In the genomic region with DNA sequence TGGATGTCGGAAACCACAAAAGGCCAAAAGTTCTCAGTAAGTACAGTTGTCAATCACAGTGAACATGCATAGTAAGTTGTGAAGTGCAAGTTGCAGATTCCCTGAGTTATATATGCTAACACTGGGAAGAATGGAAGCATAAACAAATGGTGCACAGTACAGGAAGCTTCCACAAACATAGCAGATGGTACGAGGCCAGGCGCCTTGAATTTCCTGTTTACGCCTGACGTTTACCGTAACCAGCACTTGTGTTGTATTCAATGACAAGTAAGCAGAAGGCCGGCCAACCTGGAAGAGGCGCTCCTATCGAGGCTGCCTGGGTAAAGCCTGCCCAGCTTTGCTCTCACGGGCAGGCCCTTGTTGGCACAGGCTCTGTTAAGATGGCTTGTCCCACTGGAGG, we compare ENCODE assay signal across 27 mouse cellular contexts. TPM values are rescaled to one million over a fixed set of nuclear protein-coding genes. Genes with fewer than 3 reads are reported as not detected.
DNase-seq lines count a peak whose midpoint lies in the region; ATAC-seq and TF ChIP-seq lines count a peak whose summit lies in the region.
"Had no signal": no experiment of that assay in that cellular context is flagged by ENCODE, and none has a peak within 500 bp of the region (broad histone marks: within the 10 kb centered on the region; RNA-seq: fewer than 3 reads in every experiment).

No protein-coding gene starts in this region.

- no peak overlapping the region for H3K4me2 ChIP-seq in liver, embryonic 12.5 days
- no peak overlapping the region for H3K4me2 ChIP-seq in lung, embryonic 16.5 days (ENCODE audit: low read depth, low read length)
- H3K4me2 ChIP-seq: heart, embryonic 15.5 days; hindbrain, embryonic 12.5 days; liver, embryonic 11.5 days; midbrain, embryonic 13.5 days; neural tube, embryonic 13.5 days had no signal

- no peak for ATAC-seq in liver, embryonic 12.5 days
- ATAC-seq in lung, embryonic 16.5 days (ENCODE audit: low read depth) = peak; percentile 51
- ATAC-seq: activated CD4-positive, CD25-positive, alpha-beta regulatory T cell, adult 4 months; hindbrain, postnatal 0 days; midbrain, embryonic 13.5 days had no signal

- TF ChIP-seq POLR2A in cerebellum, adult 2 months (IDR thresholded peaks at IDR 0.05; ENCODE audit: borderline replicate concordance, insufficient read depth, low read length) = no peak
- no peak for TF ChIP-seq POLR2A in liver, adult 2 months (IDR thresholded peaks at IDR 0.05; ENCODE audit: extremely low read depth, insufficient read depth, low read length)

- peak; percentile 21 for DNase-seq in cerebellum, adult 9-11 months
- DNase-seq in cerebellum, adult 2 months = no peak
- no peak for DNase-seq in liver, adult 2 months (ENCODE audit: extremely low read depth, low read depth, low spot score)
- DNase-seq in lung, postnatal 36 days = peak; percentile 72
- DNase-seq in c-Kit-positive CD71-positive TER-119-positive erythroid progenitor cells, embryonic 14.5 days (ENCODE audit: low spot score) = no peak
- DNase-seq in kidney, adult 11 months = no peak
- DNase-seq: adrenal gland, adult 8-10 months; cerebellum, adult 11 months; cerebellum, postnatal 10 days; gastrocnemius, postnatal 14 days; kidney, adult 2 months; kidney, postnatal 4 days; layer of hippocampus, adult 9-11 months; thymus, postnatal 4 days had no signal

- no peak overlapping the region for H3K27ac ChIP-seq in cerebellum, adult 2 months (ENCODE audit: insufficient read depth, low read length)
- H3K27ac ChIP-seq in liver, adult 2 months (replicated peaks; ENCODE audit: insufficient read depth, low read depth, low read length) = 0 out of 2 replicates have a peak overlapping the region, but pooled peaks have one; percentile 21
- no peak overlapping the region for H3K27ac ChIP-seq in liver, embryonic 12.5 days
- 0 out of 2 replicates have a peak overlapping the region, but pooled peaks have one; percentile 12 for H3K27ac ChIP-seq in lung, embryonic 16.5 days (ENCODE audit: low read length)
- H3K27ac ChIP-seq: heart, embryonic 10.5 days; heart, embryonic 15.5 days; hindbrain, embryonic 12.5 days; hindbrain, postnatal 0 days; macrophage; midbrain, embryonic 13.5 days; neural tube, embryonic 13.5 days had no signal

- no peaks in the 10 kb centered on the region for H3K9me3 ChIP-seq in liver, embryonic 12.5 days (replicated peaks)
- no peaks in the 10 kb centered on the region for H3K9me3 ChIP-seq in lung, embryonic 16.5 days (ENCODE audit: control insufficient read depth, low read length)
- H3K9me3 ChIP-seq: heart, embryonic 10.5 days; heart, embryonic 15.5 days; hindbrain, embryonic 12.5 days; midbrain, embryonic 13.5 days; neural tube, embryonic 13.5 days had no signal

- no peak overlapping the region for H3K4me3 ChIP-seq in cerebellum, adult 2 months (replicated peaks; ENCODE audit: insufficient read depth, low read depth, low read length)
- H3K4me3 ChIP-seq in liver, adult 2 months (ENCODE audit: insufficient read depth, low read depth, low read length) = no peak overlapping the region
- H3K4me3 ChIP-seq in liver, embryonic 12.5 days = no peak overlapping the region
- H3K4me3 ChIP-seq in lung, embryonic 16.5 days (ENCODE audit: low read length) = no peak overlapping the region
- H3K4me3 ChIP-seq: erythroblast, embryonic 14.5 days; heart, embryonic 10.5 days; heart, embryonic 15.5 days; hindbrain, embryonic 12.5 days; midbrain, embryonic 13.5 days; neural tube, embryonic 13.5 days had no signal

- H3K9ac ChIP-seq in liver, adult 2 months (ENCODE audit: low read depth, low read length) = no peak overlapping the region
- no peak overlapping the region for H3K9ac ChIP-seq in liver, embryonic 12.5 days
- no peak overlapping the region for H3K9ac ChIP-seq in lung, embryonic 16.5 days (ENCODE audit: low read length)
- H3K9ac ChIP-seq: heart, embryonic 15.5 days; hindbrain, embryonic 12.5 days; midbrain, embryonic 13.5 days; neural tube, embryonic 13.5 days had no signal

- 65% methylated on average over 10 of the region's 10 CpGs for WGBS in cerebellum, adult 2 months
- 69% methylated on average over 10 of the region's 10 CpGs for WGBS in liver, adult 2 months
- WGBS in liver, embryonic 12.5 days (ENCODE audit: insufficient replicate concordance) = 69% methylated on average over 10 of the region's 10 CpGs
- 58% methylated on average over 10 of the region's 10 CpGs for WGBS in lung, embryonic 16.5 days

- H3K36me3 ChIP-seq in liver, adult 2 months (ENCODE audit: control insufficient read depth, insufficient read depth, low read length) = peaks cover 13% of the 10 kb centered on the region; the same call in 1 of the 2 replicates
- H3K36me3 ChIP-seq in liver, embryonic 12.5 days = peaks cover 47% of the 10 kb centered on the region
- peaks cover 11% of the 10 kb centered on the region; the same call in 1 of the 2 replicates for H3K36me3 ChIP-seq in lung, embryonic 16.5 days (ENCODE audit: control insufficient read depth, insufficient read depth, low read length)

- H3K79me2 ChIP-seq in liver, adult 2 months (ENCODE audit: control insufficient read depth, insufficient read depth, low read length) = peaks cover 5% of the 10 kb centered on the region; the same call in 1 of the 2 replicates

- no peaks in the 10 kb centered on the region for H3K27me3 ChIP-seq in cerebellum, adult 2 months (ENCODE audit: control insufficient read depth, insufficient read depth, low read length)
- no peaks in the 10 kb centered on the region for H3K27me3 ChIP-seq in liver, adult 2 months (ENCODE audit: control insufficient read depth, insufficient read depth, low read length)
- no peaks in the 10 kb centered on the region for H3K27me3 ChIP-seq in liver, embryonic 12.5 days (replicated peaks)
- H3K27me3 ChIP-seq in lung, embryonic 16.5 days (ENCODE audit: control insufficient read depth, insufficient read depth, low read depth, low read length) = no peaks in the 10 kb centered on the region
- H3K27me3 ChIP-seq: CH12.LX; heart, embryonic 15.5 days; hindbrain, embryonic 12.5 days; midbrain, embryonic 13.5 days; neural tube, embryonic 13.5 days had no signal

- no peak for TF ChIP-seq CTCF in cerebellum, adult 2 months (IDR thresholded peaks at IDR 0.05; ENCODE audit: borderline replicate concordance, insufficient read depth, low read depth, low read length)
- TF ChIP-seq CTCF in liver, adult 2 months (IDR thresholded peaks at IDR 0.05; ENCODE audit: low read depth, low read length) = no peak

- no peaks in the 10 kb centered on the region for H3K4me1 ChIP-seq in cerebellum, adult 2 months (ENCODE audit: control insufficient read depth, insufficient read depth, low read length)
- peaks cover 9% of the 10 kb centered on the region for H3K4me1 ChIP-seq in liver, adult 2 months (ENCODE audit: control insufficient read depth, insufficient read depth, low read length)
- H3K4me1 ChIP-seq in liver, embryonic 12.5 days = peaks cover 21% of the 10 kb centered on the region
- no peaks in the 10 kb centered on the region; the same call in 1 of the 2 replicates for H3K4me1 ChIP-seq in lung, embryonic 16.5 days (replicated peaks; ENCODE audit: control insufficient read depth, insufficient read depth, low read length)
- H3K4me1 ChIP-seq: heart, embryonic 15.5 days; neural tube, embryonic 13.5 days had no signal

RNA-seq across cellular contexts. Expression of a gene that starts 6.8 kb away (rescaled TPM):
- 0.95 and 1.1 TPM in 2 replicates for polyA plus RNA-seq in cerebellum, adult 2 months (2012; rRNA removed)
- 0.07 and 0.09 TPM in 2 replicates for total RNA-seq in liver, adult 2 months (2014; rRNA removed)
- 0.24 and 0.92 TPM in 2 replicates for polyA plus RNA-seq in liver, adult 2 months (2012; rRNA removed)
- 0.83 and 0.91 TPM in 2 replicates for polyA plus RNA-seq in liver, embryonic 12.5 days (2016; fragmentation: Nextera tagmentation; extraction: Ambion mirVana)
- polyA plus RNA-seq in lung, embryonic 16.5 days (2015; fragmentation: Nextera tagmentation; extraction: Ambion mirVana) = 0.43 and 0.50 TPM in 2 replicates

RNA-seq across cellular contexts. Expression of a gene that starts 12.6 kb away (rescaled TPM):
- polyA plus RNA-seq in cerebellum, adult 2 months (2012; rRNA removed) = 110 and 116 TPM in 2 replicates
- 129 and 131 TPM in 2 replicates for total RNA-seq in liver, adult 2 months (2014; rRNA removed)
- polyA plus RNA-seq in liver, adult 2 months (2012; rRNA removed) = 415 and 439 TPM in 2 replicates
- 52.3 and 53.5 TPM in 2 replicates for polyA plus RNA-seq in liver, embryonic 12.5 days (2016; fragmentation: Nextera tagmentation; extraction: Ambion mirVana)
- 54.2 and 58.4 TPM in 2 replicates for polyA plus RNA-seq in lung, embryonic 16.5 days (2015; fragmentation: Nextera tagmentation; extraction: Ambion mirVana)

RNA-seq across cellular contexts. Expression of a gene that starts 18.9 kb away (rescaled TPM):
- polyA plus RNA-seq in cerebellum, adult 2 months (2012; rRNA removed) = 31.9 and 34.1 TPM in 2 replicates
- 26.1 and 36.0 TPM in 2 replicates for total RNA-seq in liver, adult 2 months (2014; rRNA removed)
- polyA plus RNA-seq in liver, adult 2 months (2012; rRNA removed) = 139 and 141 TPM in 2 replicates
- 68.0 and 70.3 TPM in 2 replicates for polyA plus RNA-seq in liver, embryonic 12.5 days (2016; fragmentation: Nextera tagmentation; extraction: Ambion mirVana)
- polyA plus RNA-seq in lung, embryonic 16.5 days (2015; fragmentation: Nextera tagmentation; extraction: Ambion mirVana) = 20.6 and 21.6 TPM in 2 replicates

RNA-seq across cellular contexts. Expression of a gene that starts 26.2 kb away (rescaled TPM):
- 21.6 and 26.9 TPM in 2 replicates for polyA plus RNA-seq in cerebellum, adult 2 months (2012; rRNA removed)
- 2.7 and 3.3 TPM in 2 replicates for total RNA-seq in liver, adult 2 months (2014; rRNA removed)
- 9.0 and 14.1 TPM in 2 replicates for polyA plus RNA-seq in liver, adult 2 months (2012; rRNA removed)
- polyA plus RNA-seq in liver, embryonic 12.5 days (2016; fragmentation: Nextera tagmentation; extraction: Ambion mirVana) = 19.5 and 19.6 TPM in 2 replicates
- 32.6 and 33.4 TPM in 2 replicates for polyA plus RNA-seq in lung, embryonic 16.5 days (2015; fragmentation: Nextera tagmentation; extraction: Ambion mirVana)

RNA-seq across cellular contexts. Expression of a gene that starts 32.1 kb away (rescaled TPM):
- polyA plus RNA-seq in cerebellum, adult 2 months (2012; rRNA removed) = 70.0 and 74.6 TPM in 2 replicates
- 6.1 and 7.2 TPM in 2 replicates for total RNA-seq in liver, adult 2 months (2014; rRNA removed)
- polyA plus RNA-seq in liver, adult 2 months (2012; rRNA removed) = 22.8 and 24.1 TPM in 2 replicates
- polyA plus RNA-seq in liver, embryonic 12.5 days (2016; fragmentation: Nextera tagmentation; extraction: Ambion mirVana) = 9.9 and 11.8 TPM in 2 replicates
- 23.4 and 26.5 TPM in 2 replicates for polyA plus RNA-seq in lung, embryonic 16.5 days (2015; fragmentation: Nextera tagmentation; extraction: Ambion mirVana)

Comparison
In these comparisons a context has a peak if more than half of its experiments do, and no peak if none do; other contexts are left out.
1. DNase-seq: peak in cerebellum, adult 9-11 months (single experiment) and lung, postnatal 36 days (single experiment); none in cerebellum, adult 2 months (0 of 2), liver, adult 2 months (single experiment), c-Kit-positive CD71-positive TER-119-positive erythroid progenitor cells, embryonic 14.5 days (single experiment) and kidney, adult 11 months (single experiment).
2. H3K27ac ChIP-seq: peak in liver, adult 2 months (single experiment) and lung, embryonic 16.5 days (single experiment); none in cerebellum, adult 2 months (single experiment) and liver, embryonic 12.5 days (single experiment).